Mouse (Mus musculus) embryo, embryonic 10 days (tissue): ENCODE measurements around the gene Rnf185.

Experiments
- DNase-seq: peaks from one replicate; pipeline ENCODE4 v3.0.0-alpha.2; 2015; ENCODE audit warnings: low spot score

The Rnf185 gene

DNA sequence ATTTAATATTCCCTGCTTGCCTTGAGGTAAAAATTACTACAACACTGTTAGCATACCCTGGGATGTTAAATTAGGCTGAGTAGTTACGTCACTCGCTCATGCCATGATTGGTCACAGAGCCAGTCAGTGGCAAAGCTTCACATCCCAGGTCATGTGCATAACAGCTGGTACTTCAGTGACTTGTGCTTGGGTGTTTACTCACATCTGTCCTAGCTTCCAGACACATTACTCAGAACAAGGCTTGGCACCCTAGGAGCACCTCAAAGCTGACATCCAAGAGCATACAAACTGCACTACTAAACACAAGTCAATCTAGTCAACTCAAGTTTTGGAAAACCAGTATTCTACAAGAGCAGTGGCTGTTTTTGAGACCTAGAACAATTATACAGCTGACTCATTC lies 9.1 kb downstream of the Rnf185 start:
- DNase-seq = no peak

DNA sequence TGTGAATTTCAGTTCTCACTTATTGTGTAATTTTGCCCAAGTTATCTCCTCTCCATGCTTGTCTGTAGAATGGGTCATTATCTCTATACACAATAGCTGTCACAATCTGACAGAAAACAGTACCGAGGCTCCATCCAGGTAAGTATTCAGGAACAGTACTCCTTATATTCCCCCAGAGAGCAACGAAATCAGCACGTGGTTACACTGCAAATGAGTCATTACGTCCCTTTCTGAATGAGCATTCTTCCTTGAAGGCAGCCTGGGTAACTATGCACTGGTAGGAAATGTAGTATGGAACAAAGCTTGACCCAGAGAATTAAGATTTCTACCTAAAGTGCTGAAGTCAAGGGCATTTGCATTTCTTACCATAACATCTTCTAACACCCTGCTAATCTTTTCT lies 9.5 kb downstream of the Rnf185 start:
- no peak for DNase-seq

DNA sequence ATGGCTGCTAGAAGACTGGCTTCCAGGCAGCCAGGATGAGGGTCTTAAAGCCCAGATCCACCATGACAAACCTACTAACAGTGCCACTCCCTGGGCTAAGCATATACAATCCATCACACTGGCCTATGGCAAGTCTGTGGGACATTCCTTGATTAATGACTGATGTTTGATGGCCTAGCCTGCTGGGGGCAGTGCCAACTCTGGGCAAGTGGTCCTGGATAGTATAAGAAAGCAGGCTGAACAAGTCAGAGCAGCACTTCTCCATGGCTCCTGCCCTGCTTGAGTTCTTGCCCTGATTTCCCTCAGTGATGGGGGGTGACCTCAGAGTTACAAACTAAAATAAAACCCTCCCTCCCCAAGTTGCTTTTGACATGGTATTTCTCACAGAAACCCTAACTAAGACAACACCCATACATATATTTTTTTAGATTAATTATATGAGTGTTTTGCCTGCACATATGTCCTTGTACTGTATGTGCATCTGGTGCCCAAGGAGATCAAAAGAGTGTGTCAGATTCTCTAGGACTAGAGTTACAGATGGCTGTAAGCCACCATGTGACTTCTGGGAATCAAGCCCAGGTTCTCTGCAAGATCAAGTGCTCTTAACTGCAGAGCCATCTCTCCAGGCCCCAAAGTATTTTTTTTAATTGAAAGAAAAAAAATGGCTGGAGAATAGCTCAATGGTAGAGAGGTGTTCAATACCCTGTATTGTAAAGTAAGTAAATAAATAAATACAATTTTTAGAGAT lies 10.3 kb downstream of the Rnf185 start:
- DNase-seq = no peak

DNA sequence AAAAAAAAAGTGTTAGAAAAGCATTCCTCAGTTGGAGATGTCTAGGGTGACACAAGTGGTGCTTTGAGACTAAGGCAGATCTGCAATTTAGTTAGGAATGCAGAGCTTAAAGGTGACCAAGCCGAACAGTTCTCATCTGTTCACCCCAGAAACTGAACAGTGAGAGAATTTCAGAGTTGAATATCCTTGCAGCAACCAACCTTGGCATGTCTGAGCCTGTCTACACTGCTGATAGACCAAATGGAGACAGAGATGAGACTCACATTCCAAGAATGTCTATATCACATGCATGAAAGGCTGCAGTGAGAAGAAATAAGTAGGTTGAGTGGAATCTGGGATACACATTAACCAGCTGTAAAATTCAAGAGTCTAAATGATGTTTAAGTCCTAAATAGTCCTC lies 14.5 kb downstream of the Rnf185 start:
- no peak for DNase-seq

DNA sequence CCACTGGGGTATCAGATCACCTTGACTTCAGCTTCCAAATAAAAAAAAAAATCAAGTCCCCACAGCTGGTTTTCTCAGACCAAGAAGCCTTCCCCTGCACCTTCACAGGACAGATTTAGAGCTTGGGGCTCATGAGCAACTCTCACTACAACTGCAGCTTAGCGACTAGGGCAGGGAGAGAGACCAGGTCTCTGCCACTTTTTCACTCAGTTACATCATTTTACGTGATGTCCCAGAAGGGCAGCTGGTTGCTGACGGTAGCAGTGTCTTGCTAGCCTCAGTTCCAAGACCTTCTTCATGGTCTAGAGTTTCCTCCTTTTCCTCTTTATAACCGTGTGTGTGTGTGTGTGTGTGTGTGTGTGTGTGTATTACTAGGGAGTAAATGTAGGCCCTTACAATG lies 18.4 kb downstream of the Rnf185 start:
- no peak for DNase-seq

DNA sequence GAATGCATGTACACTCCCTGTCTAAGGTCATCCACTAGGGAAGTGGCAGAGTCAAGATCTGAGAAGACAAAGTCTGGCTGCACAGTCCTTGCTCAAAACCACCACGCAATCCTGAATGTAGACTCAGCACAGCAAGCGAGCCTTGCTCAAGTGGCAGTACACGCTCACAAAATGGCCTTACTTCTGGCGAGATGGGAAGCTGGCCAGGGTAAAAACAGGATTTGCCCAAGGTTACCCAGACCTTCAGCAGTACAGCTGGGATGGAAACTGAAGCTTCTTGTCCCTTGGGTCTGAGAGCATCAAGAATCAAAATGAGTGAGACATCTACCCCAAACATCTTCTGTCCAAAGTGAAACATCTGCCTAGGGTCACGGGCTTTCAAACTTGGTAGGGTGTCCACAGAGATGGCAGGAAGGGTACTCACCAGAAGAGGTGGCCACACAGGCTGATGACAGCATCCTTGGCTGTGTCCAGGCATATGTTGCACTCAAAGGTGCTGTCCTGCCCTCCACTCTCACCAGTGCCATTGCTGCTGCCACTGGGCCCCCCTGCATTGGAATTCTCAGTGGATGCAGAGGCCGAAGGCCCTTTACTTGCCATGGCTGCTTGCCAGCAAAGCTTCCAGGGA lies 20.1 kb downstream of the Rnf185 start:
- DNase-seq = no peak

DNA sequence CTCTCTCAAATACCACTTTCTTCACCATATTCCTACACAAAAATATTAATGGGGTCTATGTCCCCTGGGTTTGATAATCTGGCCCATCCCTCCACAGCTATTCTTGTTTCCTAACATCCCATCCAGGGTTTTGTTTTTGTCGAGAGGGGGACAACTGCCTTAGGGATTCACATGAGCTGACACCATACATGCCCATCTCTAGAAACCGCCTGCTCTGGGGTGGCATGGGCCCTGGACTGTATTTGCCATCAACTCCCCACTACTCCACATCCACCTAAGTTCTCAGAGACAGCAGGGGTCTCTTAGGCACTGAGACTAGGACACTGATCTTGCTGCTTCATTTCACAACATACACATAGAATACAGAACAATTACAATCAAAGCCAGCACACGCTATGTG lies 20.6 kb downstream of the Rnf185 start:
- DNase-seq = no peak

DNA sequence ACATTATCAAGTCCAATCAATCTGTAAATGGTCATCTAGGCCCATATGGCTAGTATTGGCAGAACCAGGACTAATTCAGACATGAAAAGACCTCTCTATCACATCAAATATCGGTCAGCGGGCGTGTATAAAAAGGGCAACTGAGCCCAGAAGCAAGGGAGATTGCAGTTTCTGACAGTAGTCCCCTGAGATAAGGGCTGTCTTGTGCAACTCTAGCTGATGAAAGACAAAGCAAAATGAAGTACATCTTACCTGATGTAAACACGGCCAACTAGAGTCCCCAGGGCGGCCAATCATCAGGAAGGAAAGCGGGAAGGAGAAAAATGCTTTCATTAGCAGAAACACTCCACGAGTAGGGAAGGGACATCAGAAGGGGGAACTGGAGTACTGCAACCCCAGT lies 23.5 kb downstream of the Rnf185 start:
- no peak for DNase-seq

DNA sequence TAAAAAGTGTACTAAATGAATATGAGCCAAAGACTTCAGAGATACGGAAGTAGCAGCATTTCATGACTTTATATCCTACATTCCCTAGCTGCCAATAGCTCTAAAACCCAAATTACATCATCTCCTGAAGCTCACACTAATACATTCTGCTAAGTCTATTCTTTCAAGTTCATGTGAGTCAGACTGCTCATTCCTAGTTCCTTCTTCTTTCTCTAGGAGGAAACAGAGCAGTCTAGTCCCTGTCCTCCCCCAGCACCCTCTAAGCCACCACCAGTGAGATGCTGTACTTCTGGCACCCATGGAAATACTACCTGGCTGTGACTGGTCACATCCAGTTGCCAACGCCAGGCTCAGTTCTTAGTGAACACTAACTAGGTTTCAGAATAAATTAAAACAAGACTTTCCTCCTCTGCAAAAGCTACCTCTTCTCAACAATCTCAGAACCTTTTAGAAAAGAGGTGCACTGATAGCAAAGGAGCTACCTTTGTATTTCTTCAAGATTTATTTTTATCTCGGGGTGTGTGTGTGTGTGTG lies 24.4 kb downstream of the Rnf185 start:
- no peak for DNase-seq

DNA sequence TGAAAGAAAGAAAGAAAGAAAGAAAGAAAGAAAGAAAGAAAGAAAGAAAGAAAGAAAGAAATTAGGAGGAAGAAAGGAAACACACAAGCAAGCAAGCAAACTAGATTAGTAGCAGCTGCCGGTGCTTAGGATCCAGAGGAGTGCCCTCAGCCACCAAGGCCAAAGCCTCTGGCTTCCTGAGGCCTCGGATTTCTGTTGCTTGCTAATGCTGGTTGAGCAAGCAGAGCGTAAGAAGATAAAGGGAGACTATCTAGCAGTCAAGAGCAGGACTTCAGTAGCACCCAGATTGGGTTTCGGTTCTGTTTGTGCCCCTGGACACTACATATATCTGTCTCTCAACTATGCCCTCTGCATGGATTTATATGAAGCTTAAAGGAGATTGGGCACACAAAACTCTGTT lies 29.9 kb downstream of the Rnf185 start:
- DNase-seq = no peak

DNA sequence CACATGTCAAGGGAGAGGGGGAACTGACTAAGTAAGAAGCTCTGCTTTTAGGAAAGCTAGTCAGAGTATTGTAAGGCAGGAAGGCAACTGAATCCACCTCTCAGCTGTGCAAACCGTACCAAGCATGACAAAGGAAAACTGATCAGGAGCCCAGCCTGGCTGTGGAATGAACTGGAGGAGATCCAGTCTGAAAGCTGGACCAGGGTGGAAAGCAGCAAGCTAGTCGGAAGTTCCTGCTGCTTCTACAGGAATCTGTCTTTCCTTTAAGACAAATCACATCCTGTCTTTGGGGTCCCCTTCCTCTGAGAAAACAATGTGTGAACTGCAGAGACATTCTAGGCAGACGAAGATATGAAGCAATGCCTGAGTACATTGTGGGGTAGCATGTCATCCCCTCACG lies 33.4 kb downstream of the Rnf185 start:
- DNase-seq = no peak

DNA sequence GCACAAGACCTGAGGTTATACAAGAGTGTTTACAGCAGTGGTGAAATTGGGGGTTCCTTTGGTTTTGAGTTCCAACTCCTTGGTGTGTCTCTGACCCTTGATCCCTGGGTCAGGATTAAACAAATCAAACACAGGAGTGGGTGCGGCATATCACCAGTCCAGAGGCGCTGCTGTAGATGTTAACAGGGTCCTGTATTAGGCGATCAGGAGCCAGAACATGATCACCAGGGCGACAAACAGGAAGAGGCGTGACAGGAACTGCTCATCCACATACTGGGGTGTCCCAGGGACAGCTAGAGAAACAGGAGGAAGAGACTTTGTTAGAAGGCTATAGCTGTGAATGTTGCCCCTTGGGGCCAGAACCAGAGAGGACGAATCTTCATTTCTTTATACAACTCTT lies 34.4 kb downstream of the Rnf185 start:
- DNase-seq = no peak

DNA sequence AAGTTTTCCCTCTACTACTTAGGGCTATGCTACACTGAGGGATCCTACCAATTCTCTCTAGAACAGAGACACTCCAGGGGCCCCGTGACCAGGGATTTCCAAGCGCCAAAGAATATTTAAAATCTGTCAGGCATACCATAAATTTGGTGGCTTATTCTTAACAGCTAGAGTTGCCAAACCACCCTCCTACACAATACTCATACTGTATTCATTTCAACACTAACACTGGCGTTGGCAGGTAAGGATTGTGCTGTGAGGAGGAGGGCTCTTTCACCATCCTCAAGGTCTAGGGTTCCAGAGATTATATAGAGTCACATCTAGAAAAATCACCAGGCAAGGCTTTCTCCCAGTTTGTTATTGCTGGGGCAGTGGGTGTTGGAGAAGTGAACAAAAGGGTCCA lies 35.8 kb downstream of the Rnf185 start:
- no peak for DNase-seq

DNA sequence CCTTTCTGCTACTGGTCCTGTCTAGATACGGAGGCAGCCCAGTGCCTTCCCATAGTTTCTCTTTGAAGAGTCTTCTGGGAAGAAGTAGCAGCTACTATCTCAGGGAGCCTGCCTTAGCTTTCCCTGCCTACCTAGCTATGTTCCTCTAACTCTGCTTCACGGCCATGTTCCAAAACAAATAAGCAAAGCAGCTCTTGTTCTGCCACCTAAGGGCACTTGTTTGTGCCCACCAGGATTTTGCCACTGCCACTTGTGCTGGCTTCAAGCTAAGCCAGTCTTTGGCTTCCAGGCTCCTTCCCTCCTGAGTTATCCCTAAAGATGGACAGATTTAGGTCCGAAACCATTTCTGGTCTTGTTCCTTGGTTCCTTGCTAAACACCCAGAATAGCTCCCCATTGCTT lies 40.1 kb downstream of the Rnf185 start:
- DNase-seq = no peak

DNA sequence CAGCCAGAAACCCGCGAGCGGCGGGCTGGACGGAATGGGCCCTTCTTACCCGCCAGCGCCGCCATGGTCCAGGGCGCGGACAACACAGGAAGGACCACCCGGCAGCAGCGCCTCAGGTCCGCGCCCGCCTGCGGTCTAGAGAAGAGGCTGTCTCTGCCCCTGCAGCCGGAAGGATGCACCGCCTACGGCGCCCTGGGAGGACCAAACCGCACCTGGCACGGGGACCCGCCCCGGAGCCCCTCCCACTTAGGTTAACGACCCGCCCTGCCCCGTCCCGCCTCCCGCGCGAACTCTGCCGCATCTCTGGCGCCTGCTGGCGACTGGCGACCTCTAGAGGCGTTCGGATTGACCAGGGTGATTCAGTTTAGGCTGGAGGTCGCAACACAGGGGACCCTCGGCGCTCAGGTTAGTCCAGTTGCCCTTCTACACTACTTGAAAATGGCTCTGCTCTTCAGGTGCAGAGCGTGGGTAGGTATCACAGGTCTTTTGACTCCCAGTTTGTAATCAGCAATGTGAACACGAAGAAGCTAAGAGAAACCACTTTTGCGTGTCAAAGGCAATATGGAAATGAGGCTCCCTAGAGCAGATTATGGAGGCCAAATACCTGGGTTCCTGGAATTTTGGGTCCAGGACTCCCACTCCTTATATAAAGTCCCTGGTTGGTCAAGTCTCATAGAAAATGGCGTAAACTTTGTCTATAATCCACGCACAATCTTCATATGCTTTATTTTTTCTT lies 43.0 kb downstream of the Rnf185 start, which contains the start of gene Limk2:
Gene Limk2, minus strand, starts transcription at position 193 of the 736 bp plus-strand sequence.
- peak; percentile 92 for DNase-seq

DNA sequence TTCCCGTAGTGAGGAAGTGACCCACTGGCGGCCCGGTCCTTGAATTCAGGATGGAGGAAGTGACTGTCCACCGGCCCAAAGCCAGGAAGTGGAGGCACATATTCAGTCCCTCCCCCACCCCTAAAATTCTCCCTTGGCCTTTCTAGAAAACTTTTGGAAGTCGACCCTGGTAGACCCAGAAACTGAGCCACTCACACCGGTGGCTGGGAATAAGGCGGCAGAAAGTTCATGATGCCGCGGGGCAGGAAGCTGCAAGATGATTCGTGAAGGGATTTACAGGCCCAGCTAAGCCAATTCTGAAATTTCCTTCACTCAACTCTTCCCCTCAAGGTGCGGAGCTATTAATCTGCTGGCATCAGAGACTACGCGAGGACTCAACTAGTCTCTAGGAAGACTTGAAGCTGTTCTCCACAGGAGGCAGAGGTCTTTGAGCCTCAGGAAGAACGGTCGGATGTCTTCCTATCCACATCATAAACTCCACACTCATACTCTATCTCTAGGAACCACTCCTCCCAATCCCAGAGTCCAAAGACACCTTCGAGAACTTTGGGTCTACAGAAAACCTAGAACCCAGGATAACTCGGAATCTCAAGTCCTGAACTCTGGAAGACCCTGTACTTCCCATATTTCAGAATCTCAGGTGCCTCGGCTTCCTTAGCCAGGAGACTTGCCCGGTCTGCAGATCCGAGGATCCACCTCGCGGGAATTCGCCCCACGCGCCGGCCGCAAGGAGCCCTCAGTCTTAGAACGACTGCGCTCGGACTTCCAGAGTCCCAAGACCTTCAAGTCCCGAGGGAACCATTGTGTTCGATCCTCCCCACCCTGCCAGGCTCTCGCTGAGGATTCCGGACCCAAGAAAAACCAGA lies 43.8 kb downstream of the Rnf185 start:
- peak; percentile 20 for DNase-seq

DNA sequence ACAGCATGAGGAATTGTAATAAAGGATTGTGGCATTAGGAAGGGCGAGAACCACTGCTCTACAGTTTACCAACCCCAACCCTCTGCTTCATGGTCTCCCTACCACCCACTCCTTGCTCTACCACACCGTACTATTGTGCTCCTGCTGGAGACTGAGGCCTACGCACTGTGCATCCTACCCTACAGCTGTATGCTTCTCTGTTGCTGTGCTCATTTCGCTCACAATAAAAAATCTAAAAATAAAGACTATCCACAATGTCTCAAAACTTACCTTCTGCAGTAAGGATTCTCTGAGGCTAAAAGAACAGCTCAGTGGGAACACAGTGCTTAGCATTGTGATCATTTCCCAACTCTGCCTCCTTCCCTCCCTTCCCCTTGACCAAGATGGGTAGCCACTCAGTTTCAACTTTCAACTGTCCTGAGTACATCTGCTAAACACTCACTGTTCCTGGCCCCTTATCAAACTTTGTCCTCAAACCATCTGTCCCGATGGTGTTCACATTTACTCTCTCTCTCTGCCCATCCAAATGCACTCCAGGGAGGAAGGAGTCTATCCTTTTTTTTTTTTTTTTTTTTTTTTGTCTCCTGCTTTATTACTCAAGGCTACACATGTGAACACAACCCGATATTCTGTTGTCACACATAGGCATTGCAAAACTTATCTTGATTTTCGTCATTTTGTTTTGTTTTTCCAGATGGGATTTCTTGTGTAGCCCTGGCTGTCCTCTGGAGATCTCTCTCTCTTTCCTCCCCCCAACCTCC lies 47.7 kb downstream of the Rnf185 start:
- DNase-seq = no peak

DNA sequence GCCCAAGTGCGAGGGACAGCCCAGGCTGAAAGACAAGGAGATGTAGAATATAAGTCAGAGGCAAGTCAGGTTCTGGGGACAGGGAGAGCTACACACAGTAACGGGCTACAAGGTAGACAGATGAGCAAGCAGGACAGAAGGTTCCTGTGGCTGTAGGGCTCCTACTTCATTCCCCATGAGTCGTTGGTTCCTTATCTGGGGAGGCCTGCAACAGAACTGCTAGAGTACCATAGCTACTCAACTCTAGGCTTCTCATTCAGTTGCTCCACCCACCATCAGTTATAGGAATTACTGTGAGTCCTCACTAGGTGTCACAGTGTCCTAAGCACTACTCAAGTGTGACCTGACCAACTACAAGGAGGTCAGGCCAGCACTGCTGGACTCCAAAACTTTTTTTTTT lies 49.1 kb downstream of the Rnf185 start:
- DNase-seq = no peak

DNA sequence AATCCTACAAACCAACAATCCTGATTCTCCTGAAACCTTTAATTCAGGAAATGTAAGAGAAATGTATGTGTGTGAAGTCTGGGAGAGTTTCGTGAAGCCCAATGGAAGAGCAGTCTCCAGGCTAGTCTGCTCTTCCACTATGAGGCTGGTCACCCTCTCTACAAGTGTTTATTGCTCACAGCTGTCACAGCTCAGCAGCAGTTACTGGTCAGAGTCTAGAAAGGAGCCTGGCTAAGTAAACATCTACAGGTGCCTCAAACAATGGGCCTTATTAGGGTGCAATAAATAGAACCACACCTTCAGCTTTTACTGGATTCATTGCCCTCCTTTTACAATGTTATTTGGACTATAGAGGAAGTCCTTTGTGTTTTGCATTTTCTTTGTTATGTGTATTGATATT lies 53.8 kb downstream of the Rnf185 start:
- no peak for DNase-seq

DNA sequence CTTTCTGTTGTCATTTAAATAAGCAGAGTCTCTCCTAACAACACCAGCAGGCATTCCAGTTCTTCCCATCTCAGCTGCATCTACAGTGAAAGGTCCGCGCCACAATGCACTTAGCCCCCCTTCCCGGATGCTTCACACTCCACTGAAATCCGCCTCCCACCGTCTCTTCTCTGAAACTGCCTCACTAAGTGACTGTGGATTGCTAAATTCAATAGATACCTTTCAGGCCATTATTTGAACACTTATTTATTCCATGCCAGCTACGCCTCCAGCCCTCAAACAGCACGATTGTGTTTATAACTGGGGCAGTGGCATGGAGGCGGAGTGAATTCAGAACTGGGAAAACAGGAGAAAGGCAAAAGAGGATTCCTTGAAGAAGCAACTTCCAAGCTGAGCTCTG lies 55.6 kb downstream of the Rnf185 start:
- DNase-seq = peak; percentile 20

DNA sequence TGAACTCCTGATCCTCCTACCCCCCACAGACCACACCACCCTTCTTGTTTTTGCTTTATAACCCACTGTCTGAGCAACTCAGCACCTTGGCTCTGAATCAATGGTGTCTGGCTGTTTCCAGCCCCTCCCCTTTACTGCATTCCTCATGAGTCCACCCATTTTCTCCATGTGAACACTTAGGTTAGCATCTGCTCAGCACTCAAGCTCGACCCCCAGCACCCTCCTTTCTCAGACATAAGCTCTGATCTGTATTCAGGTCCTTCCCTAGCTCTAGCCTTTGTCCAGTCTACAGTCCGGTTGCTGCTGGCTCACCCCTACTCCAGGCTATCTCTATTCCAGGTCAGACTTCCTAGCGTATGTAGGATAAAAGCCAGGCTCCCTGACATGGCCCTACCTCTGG lies 56.1 kb downstream of the Rnf185 start:
- DNase-seq = no peak
